Mouse (Mus musculus) gastrocnemius, adult 8-10 months (tissue): Measurements from ENCODE around the gene Kif17. TPM values are rescaled to one million over a fixed set of nuclear protein-coding genes. Genes with fewer than 3 reads are reported as not detected.
A peak's percentile ranks its signal among the peaks of the same experiment; 100 is the strongest.

Experiments used
- DNase-seq, 2 experiments: peaks; one replicate each; pipeline ENCODE4 v3.0.0; 2022; ENCODE audit warnings: low spot score in 2 of 2
- microRNA-seq: library from miRNA; unstranded; fragments of <30 nt; microRNA quantifications from one replicate; pipeline ENCODE4 v1.2.0, GENCODE M21; 2022
- total RNA-seq, 4 experiments: library from RNA; stranded (reverse); gene quantifications; 2 replicates each; pipeline ENCODE4 v1.2.4; 2022

The Kif17 gene
- total RNA-seq, 4 experiments from 2014 or later, result 0.17 TPM; not detected in 3

DNA sequence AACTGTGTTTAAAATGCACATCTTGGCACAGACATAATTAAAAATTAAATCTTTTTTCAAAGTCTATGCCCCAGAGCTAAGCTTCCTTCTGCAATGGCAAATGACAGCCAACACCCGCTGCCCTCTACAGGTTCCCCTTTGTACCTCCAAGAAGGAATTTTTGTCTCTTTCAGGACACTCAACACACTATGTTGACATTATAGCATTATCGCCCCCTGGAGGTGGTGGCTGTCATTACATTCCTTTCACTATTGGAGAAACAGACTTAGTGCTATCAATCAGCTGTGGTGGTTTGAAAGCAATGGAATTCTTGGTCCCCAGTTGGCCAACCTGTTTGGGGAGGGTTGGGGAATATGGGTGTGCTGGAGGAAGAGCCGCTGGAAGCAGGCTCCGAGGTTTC, 89.7 kb downstream of the Kif17 start:
- peak in 1 of 2 experiments; percentile 34 for DNase-seq

GRCm38 (mm10) chr4:138341393-138341792, 91.2 kb downstream of the Kif17 start:
- DNase-seq, result no peak

- DNase-seq, result no peak
Observed at GRCm38 (mm10) chr4:138342048-138342447, 91.8 kb downstream of the Kif17 start.

DNA sequence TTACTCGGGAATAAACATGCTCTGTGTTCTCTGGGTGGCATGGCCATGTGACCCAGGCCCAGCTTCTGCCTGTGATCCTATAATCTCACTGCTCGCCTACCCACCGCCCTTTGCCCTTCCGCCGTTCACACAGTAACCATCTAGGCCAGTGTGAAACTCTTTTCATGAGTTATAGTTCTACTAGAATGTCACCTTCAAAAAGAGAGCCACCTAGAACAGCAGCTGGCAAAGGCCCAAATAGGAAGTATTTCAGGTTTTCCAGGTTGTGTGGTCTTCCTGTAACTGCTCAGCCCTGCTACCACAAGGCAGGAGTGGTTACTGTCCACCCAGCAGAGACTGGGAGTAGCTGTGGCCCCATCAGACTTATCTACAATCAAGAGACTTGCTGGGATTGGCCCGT, 92.5 kb downstream of the Kif17 start:
- DNase-seq, result no peak

GRCm38 (mm10) chr4:138343341-138343837, 93.2 kb downstream of the Kif17 start:
- DNase-seq, result no peak

DNA sequence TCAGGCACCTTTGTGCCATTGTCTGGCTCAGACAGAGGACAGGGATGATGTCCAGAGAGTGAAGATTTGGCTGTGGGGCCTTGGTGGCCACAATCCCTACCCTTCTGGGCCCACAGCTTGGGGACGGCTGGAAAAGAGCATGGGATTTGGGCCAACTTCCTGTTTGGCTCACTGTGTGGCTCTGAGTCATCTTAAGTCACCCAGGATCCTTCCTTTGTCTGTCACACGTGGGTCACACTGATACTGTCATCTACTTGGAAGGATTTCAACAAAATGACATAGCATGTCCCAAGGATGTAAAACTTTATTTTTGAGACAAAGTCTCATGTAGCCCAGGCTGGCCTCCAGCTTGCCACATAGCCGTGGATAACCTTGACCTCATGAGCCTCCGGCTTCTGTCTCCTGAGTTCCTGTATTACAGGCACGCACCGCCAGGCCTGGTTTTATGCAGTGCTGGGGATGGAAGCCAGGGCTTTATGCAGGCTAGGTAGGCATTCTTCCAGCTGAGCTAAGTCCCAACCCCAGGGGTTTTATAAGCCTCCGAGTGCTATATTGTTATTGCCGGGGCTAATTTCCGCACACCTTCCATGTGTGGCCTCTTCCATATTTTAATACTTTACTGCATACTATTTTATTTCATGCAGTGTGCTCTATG, 94.8 kb downstream of the Kif17 start:
- no peak for DNase-seq

DNA sequence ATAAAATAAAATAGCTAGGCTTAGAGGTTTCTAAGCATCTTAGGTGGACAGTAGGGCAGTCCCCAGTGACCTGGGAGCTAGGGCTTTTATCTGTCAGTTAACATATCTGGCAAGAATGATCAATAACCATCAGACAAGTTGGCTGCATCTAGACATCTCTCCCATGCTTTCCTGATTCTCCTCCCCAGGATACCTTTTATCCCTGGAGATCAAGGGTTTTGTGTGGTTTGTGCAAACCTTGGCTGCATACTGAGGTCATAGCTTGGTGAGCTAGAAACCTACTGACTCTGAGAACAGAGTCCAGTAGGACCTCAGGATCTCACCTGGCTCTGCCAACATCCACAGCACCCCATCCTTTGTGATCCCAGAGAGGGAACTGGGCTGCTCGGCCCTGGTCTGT, 97.0 kb downstream of the Kif17 start:
- DNase-seq, result no peak

GRCm38 (mm10) chr4:138348716-138349115, 98.5 kb downstream of the Kif17 start:
- no peak for DNase-seq

Small RNAs within 50 kb of the gene (microRNA-seq; reads per million reads assigned to microRNA genes)
- gene Gm27646 (not detected), gene Mir7019 (20.0 reads per million, percentile 18 among the genes with 10 or more reads in this experiment)

Other genes with a start within 250 kb of the Kif17 start
- 10 to 100 TPM; 53.9 to 62.9 (median 58.3) TPM for gene Hp1bp3, start 34.1 kb upstream of the Kif17 start, total RNA-seq
- gene Sh2d5, start within 50 bp of the Kif17 start, total RNA-seq, result under 1 TPM in 1 of 4 experiments, not detected in 3; 0.41 TPM
- 10 to 100 TPM; 29.7 to 35.8 (median 32.2) TPM for gene Ddost, start 54.3 kb downstream of the Kif17 start, total RNA-seq
- 100 to 1,000 TPM; 762 to 861 (median 819) TPM for gene Pink1, start 75.9 kb downstream of the Kif17 start, total RNA-seq
- gene Cda, start 117.6 kb downstream of the Kif17 start, total RNA-seq, result under 1 TPM in 2 of 4 experiments, not detected in 2; 0.59 to 0.63 TPM
- not detected for gene Fam43b, start 146.1 kb downstream of the Kif17 start, total RNA-seq
- 10 to 100 TPM; 39.7 to 47.7 (median 43.2) TPM for gene Mul1, start 184.2 kb downstream of the Kif17 start, total RNA-seq
- 1 to 10 TPM; 3.8 to 6.1 (median 5.3) TPM for gene Camk2n1, start 203.9 kb downstream of the Kif17 start, total RNA-seq